Mouse (Mus musculus): ENCODE data around the gene Panx2.

The Panx2 gene

DNA sequence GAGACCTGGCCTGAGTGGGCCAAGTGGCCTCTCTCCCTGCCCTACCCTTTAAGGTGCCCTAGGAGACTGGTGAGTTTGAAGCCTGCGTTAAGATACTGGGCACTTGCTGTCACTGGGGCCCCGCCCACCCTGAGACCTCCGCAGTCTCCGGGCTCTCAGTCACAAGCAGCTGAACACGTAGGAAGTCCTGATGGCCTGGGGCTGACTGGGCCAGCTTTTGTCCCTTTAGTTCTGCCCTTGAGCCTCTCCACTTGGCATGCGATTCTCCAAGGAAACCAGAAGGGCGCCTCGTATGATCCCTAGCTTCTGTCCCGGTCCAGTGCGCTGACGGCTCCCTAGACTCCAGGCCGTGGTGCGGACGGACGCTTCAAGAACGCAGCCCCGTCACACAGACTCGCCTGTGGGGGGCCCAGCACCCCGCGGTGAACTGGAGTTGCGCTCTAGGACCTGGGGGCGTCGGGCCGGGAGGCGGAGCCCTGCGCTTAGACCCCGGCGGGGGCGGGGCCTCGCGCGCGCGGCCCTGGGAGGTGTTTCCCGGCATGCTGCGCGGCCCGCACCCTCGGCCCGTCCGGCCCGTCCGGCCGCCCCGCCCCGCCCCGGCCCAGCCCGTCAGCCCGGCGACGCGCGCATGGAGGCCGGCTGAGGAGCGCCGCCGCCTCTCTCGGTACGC, 16.1 kb downstream of the Panx2 start:
- DNase-seq (ENCODE audit: low spot score): peak; percentile 87

DNA sequence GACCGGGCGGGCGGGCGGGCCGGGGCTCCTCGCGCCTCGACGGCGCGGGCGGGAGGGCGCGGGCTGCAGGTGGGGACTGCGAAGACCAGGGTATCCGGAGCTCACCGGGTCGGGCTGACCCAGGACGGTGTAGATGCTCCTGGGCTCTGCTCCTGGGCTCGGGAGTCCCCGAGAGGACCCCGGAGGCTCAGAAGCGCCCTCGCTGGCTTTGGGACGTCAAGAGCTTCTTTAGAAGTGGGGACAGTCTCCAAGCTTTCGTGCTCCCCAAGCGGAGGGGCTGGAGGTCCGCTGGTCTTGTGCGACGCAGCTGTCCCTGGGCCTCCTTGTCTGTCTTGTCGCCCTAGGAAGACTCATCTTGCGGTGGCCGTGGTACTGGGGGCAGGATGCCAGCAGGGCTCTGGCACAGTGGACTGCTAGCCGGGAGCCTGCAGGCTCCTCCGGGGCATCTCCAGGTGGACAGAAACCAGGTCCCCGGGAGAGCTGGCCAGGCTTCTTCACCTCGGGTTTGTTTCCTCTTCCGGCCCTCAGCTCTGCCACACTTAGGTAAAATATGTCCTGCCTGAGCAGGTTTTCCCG, 16.7 kb downstream of the Panx2 start:
- DNase-seq (ENCODE audit: low spot score): peak; percentile 55

DNA sequence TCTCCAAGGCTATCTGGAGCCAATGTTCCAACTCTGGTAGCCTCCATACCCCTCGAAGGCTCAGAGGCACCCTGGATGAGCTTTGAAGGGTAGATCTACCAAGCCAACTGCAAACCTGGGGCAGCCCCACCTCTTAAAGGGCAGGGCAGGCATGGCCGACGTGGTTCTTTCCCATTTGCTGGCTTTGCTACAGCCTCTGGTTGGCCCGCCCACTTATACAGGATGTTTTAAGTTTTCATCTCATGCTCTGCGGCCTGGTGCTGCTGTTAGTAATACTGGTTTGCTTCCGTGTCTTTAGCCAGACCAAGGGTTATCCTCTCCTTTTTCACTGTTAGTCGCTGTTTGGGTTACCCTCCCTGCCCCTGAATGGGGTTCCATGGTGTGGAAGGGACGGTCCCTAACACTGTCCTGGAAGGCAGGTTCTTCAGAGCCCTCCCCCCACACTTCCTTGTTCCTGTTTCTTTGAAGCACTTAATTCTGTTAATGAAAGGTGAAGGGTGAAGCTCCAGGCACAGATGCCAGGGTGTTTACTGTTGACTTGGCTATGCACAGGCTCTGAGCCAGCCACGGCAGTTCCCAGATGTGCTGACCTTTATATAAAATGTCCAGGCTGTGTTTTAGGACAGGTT, 18.8 kb downstream of the Panx2 start:
- peak; percentile 74 for DNase-seq (ENCODE audit: low spot score)

DNA sequence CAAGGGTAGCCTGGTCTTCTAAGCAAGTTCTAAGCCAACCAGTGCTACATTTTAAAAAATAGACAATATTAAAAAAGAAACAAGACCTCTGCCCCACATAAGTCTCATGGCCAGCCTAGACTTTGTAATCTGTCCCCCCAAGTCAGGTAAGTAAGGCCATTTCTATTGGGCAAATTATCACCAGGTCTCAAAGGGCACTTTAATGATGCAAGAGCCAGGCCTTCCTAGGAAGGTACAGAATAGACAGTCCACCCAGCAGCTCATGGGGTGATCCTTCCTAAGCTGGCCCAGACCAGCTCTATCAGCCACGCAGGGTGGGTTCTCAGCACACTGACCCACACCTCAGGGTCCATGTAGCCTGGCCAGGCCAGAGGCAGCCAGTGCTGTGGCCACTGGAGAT, 24.4 kb downstream of the Panx2 start:
- no peak for DNase-seq (ENCODE audit: low spot score)

DNA sequence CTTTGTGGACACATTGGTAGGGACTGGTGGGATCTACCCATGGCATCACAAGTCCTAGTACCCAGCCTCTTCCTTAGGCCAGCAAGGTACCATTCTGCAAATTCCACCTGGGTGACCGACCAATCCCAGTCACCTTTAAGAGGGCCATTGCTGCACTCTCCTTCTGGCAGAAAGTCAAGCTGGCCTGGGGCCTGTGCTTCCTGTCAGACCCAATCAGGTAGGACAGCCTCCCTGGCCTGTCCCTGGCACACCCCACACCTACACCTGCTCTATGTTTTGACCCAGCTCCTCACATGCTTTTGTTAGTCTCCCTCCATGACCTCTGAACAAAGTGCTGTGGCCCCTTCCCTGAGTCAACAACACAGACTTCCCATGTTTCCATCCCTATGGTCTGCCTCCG, 25.3 kb downstream of the Panx2 start:
- DNase-seq (ENCODE audit: low spot score): no peak

DNA sequence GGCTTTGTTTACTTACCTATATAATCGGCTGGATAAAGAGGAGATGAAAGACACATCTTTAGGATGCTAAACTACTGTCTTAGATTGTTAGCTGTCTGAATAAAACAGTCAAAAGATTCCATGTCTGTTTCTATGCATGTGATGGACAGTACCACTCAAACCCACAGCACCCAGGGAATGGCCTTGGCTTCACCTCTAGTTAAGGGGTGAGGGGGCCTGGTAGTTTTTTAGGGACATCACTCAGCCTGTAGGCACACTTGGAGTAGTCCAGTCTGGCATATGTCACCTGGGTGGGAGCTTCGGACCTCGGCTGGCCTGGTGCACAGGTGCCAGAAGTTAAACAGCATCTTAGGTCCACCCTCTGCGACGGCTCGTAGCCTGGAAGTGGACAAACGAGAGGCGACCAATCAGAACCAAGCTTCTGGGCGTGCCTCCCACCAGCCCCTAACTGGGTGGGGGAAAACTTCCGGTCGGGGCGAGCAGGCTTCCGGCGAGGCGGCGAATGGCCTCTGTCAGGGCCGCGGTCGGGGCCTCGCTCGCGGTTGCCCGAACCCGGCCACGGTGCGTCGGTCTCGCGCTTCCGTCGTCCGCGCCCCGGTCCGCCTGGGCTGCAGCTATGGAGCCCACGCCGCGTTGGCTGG, 29.2 kb downstream of the Panx2 start, which contains the start of gene Selenoo:
Gene Selenoo (plus strand): TSS at position 478 of the 641 bp plus-strand sequence.
- DNase-seq (ENCODE audit: low spot score): peak; percentile 93

DNA sequence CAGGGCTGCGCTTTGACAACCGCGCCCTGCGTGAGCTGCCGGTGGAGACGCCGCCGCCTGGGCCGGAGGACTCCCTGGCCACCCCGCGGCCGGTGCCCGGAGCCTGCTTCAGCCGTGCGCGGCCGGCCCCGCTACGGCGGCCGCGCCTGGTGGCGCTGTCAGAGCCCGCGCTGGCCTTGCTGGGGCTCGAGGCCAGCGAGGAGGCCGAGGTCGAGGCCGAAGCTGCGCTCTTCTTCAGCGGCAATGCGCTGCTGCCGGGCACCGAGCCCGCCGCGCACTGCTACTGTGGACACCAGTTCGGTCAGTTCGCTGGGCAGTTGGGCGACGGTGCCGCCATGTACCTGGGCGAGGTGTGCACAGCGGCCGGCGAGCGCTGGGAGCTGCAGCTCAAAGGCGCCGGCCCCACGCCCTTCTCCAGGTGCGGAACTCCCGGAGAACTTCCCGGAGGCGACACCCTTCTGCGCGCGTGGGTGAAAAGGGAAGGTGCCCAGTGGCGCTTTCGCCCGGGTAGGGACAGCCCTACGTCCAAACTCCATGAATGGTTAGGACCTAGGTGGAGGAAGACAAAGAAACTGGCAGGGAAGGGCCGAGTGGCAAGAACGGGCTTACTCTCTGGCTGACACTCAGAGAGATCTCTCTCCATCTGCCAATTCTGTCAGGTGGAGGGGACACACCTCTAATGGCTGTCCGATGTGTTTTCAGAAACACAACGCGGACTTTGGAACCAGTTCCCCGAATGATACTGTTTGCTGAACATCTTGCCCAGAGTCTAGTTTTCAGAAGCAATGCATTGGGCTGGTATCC, 29.9 kb downstream of the Panx2 start:
- peak; percentile 22 for DNase-seq (ENCODE audit: low spot score)

DNA sequence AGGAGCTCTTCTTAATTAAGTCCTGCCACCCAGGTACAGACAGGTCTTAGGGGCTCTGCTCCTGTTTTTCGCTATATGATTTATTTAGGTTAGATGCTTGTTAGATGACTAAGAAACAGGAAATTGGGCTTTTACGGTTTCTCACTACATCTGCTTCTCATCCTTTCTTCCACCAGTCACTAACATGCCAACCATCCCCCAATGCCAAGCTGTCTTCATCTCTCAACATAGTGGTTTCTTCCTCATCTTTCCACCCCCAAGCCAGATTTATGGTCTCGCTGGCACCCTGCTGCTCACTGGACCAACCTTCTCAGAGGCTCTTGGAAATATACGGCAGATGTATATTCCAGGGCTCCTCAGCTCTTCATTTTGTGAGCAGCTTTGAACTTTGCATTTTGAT, 31.1 kb downstream of the Panx2 start:
- no peak for DNase-seq (ENCODE audit: low spot score)

DNA sequence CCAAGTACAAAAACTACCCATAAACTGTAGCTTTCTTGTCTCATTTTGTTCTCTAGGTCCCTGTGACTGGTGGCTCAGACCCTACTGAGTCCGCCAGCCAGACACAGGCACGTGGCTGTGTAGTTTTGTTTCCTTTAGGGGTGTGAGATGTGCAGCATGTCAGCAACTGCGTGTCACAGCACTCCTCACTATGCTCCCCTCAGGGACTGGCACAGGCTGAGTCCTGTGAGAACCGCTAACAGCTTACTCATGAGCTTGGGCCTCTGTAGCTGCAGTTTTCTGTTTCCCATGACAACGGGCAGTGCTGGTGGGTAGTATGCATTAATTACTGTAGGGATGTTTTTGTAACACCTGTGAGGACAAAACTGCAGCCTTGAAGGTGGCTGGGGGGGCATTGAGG, 32.6 kb downstream of the Panx2 start:
- no peak for DNase-seq (ENCODE audit: low spot score)

DNA sequence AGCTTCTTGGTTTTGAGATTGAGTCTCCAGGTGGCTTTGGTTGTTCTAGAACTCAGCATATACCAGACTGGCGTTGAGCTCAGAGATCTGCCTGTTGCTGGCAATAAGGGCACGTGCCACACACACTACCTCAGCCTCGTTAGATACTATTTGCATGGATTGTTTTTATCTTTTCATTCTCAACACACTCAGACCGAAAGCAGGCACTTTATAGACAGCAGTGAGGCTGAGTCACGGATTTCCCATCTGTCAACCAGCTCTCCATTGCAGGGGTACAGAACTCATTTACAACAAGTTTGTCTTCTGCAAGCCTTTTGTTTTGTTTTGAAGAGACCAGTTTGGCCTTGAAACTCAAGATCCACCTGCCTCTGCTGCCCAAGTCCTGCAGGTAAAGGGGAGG, 37.9 kb downstream of the Panx2 start:
- DNase-seq (ENCODE audit: low spot score): no peak

DNA sequence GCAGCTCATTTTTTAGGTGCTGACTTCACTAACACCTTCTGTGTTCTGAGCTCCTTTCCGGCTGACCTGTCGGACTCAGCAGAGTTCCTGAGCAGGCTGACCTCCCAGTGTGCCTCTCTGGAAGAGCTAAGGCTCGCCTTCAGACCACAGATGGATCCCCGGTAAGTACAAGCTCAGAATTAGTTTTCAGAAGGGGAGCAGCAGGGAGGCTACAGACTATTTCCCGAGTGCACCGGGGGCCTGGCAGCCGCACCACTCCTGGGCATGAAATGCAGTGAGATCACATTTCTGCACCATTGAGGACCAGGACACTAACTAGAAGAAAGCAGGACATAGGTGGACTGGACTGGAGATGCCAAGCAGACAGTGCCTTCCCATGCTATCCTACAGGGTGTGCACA, 39.1 kb downstream of the Panx2 start:
- DNase-seq (ENCODE audit: low spot score): no peak

DNA sequence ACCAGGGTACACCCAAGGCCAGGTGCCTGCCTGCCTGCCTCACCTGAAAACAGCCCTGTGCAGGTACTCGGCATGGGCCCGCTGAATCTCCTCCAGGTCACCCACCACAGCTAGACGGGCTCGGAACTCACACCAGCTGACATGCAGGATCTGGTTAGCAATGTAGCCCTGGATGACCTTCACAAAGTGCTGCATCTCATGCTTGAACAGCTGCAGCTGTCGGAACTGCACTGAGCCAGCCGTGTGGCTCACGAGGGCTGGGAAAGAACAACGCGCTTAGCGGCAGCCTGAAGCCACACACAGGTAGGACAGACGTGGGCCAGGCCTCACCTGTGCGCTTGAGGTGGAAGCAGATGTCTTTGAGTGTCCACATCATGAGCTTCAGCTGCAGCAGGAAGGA, 41.3 kb downstream of the Panx2 start:
- DNase-seq (ENCODE audit: low spot score): no peak

DNA sequence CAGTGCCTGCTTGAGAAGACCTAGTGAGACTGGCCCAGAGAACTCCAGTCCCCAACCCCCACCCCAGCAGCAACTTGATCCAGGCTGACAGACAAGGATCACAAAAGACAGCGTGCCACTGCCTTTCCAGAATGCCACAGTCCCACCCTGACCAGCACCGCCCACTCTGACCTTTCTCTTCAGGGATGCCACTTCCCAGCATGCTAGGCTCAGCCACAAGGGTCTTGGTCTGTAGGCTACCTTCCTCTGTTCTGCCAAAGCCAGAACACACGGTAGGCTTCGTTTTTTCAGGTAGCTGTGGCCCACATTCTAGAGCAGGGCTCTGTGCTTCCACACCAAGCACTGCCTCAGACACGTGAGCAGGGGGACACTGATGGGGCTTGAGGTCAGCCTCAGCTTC, 43.1 kb downstream of the Panx2 start:
- DNase-seq (ENCODE audit: low spot score): no peak

DNA sequence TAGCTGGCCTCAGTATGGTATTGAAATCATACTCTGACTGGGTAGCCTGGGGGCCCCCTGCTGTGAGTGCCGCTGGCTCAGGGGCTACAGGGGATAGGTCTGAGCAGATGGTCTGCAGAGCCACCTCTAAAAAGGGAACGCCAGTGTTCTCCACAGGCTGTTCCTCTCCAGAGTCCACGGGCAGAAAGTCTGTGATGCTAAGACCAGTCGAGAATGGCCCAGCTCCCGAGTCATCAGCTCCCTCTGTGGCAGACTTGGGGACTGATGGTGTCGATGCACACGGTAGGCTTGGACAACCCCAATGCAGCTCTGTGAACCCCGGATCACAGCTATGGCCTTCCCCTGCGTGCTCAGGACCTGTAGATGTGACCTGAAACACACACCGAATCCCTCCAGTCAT, 44.4 kb downstream of the Panx2 start:
- DNase-seq (ENCODE audit: low spot score): no peak

DNA sequence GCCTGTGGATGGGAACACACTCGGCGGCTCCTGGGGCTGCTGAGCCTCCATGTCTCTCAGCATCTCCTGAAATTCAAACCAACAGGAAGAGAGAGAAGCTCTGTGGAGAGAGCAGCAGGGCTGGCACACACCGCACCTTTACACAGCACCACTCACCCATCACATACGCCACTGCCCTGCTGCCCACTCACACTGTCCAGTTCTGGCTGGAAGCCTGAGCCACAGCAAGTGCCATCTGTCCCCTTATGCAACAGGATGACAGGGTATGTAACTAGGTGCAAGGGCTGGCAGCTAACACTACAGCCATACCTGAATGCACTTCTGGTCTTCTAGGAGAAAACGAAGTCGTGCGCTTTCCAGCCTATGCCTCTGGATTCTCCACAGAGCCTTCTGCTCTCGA, 44.9 kb downstream of the Panx2 start:
- DNase-seq (ENCODE audit: low spot score): no peak

DNA sequence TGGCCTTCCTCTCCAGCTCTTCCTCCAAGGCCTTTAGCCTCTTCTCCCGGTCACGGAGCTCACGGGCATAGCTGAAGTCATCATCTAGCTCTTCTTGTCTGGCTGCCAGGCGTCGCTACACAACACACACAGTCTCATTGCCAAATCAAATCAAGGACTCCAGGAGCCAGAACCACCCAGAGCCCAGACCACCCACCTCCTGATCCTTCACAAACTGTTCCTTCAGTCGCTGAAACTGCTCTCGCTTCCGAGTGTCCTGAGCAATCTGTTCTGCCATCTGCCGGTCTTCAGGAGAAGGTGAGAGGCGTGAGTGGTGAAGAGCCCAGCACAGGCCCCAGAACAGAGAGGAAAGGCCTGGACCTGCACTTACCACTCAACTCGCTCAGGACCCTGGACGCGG, 46.5 kb downstream of the Panx2 start:
- DNase-seq (ENCODE audit: low spot score): no peak

DNA sequence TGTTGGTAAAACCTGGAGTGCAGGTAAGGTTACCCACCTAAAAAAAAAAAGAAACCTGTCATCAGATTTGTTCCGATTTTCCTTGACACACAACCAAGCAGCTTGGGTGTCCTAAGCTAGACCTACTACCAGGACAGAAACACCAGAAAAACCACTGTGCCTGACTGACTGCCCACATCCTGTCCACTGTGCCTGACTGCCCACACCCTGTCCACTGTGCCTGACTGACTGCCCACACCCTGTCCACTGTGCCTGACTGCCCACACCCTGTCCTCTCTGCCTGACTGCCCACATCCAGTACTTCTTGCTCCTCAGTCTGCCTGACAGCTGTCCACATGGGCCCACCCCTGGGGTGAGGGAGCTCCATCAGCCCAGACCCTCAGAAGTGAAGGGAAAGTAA, 47.4 kb downstream of the Panx2 start:
- no peak for DNase-seq (ENCODE audit: low spot score)

DNA sequence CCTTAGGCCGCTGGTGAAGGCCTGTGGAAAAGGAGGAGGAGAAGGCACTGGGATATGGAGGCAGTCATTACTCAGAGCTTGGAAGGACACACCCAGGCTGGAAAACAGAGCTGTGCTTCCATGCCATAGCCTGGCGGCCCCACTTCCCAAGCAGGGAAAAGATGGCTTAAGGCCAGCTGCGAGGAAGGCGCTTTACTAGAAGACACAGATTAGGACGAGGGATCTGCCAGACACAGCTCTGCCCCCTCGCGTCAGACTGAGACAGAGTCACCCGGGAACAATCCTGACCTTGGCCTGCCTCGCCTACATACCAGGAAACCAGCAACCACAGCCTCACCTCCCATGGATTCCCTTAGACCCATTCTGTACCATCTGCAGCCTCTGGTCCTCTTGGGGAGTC, 50.6 kb downstream of the Panx2 start:
- DNase-seq (ENCODE audit: low spot score): no peak

DNA sequence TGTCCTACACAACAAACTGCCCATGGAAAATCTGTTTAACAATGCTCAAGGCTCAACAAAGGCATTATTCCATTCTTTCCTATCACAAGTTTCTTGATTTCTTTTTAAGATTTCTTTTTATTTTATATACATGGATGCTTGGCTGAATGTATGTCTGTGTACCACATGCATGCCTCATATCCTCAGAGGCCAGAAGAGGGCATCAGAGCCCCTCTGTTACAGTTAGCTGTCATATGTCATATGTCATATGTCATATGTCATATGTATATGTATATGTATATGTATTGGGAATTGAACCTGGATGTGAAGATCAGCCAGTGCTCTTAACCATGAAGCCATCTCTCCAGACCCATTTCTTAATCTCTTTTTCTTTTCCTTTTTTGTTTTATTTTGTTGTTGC, 58.5 kb downstream of the Panx2 start:
- DNase-seq (ENCODE audit: low spot score): no peak

DNA sequence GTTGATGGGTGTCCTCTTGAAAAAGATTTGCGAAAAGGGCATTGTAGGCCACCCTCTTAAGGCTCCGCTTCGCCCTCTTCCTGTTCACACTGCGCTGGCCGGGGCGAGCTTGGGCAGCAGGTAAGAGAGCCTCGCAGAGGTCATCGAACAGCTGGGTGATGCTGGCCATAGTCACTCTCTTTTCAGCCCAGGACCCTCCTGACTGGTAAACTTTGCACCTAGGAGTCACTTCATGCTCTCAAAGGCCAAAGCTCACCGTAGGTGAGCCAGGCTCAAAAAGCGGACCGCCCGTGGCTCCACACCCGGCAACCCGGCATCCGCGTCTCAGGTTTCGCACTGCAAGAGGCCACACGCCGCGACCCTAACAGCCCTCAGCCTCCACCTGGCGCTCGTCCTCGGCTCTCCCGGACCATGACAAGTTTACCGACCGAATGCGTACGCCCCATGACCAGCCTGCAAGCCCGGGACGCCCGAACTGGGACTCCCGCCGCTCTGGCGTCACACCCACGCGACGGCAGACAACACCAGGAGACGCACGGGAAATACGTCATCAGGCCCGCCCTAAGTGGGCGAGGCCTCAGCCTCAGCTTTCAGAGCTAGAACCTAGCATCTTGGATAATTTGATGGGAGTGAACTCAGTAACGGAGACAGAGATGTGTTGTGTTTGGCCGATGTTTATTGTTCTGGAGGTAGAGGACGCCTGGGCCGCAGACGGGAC, 63.3 kb downstream of the Panx2 start, which contains the start of gene Tubgcp6:
Gene Tubgcp6 (minus strand): TSS at position 464 of the 718 bp plus-strand sequence.
- peak; percentile 93 for DNase-seq (ENCODE audit: low spot score)

All from urinary bladder, postnatal 14 days (tissue).